Mouse (Mus musculus): ENCODE data around the gene Il18bp. TPM values are rescaled to one million over a fixed set of nuclear protein-coding genes. Genes with fewer than 3 reads are reported as not detected.
A peak's percentile ranks its signal among the peaks of the same experiment; 100 is the strongest.

The Il18bp gene
- polyA plus RNA-seq, 1 experiment, result 0.84 TPM

DNA sequence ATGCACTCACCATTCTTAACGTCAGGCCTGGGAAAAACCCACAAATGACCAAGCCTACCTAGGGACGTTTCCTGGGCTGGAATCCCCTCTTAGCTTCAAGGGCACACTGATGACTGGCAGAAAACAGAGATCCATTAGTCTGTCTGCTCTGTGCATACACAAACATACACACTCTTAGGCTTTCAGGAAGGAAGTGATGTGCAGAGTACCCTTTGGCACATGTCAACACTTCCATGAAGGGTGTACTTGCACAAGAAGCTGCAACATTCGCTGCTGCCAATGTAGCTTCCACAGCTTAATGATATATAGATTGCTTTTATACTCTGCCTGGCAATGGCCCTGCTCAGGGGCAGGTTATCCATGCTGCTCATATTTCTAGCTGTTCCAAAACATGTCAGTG is 872 bp upstream of the Il18bp start:
- Histone ChIP-seq H3K4me3 (no peak overlapping the region), H3K36me3 (ENCODE audit: control insufficient read depth, insufficient read depth) (peaks cover 31% of the 10 kb centered on the region), H3K79me2 (ENCODE audit: control insufficient read depth, insufficient read depth) (no peaks in the 10 kb centered on the region), H3K4me2 (ENCODE audit: low read depth) (no peak overlapping the region), H3ac (ENCODE audit: control insufficient read depth, insufficient read length) (no peak overlapping the region), H3K27me3 (ENCODE audit: control insufficient read depth, insufficient read depth, insufficient read length) (no peaks in the 10 kb centered on the region)
- TF ChIP-seq TCF3 (IDR thresholded peaks at IDR 0.05; ENCODE audit: insufficient read length, low read depth) (no peak), TCF12 (IDR thresholded peaks at IDR 0.05; ENCODE audit: insufficient read depth, poor library complexity, severe bottlenecking) (no peak), USF1 (IDR thresholded peaks at IDR 0.05; ENCODE audit: low read depth) (no peak), POLR2AphosphoS2 (IDR thresholded peaks at IDR 0.05; ENCODE audit: insufficient read length, low read depth) (no peak), MAX (IDR thresholded peaks at IDR 0.05; ENCODE audit: low read depth) (no peak), MYOD1 (IDR thresholded peaks at IDR 0.05; ENCODE audit: control insufficient read depth in 1 of 3, insufficient read length in 2 of 3, low read depth in 2 of 3) (no peak), POLR2A (IDR thresholded peaks at IDR 0.05; ENCODE audit: insufficient read length, low read depth) (no peak), SRF (IDR thresholded peaks at IDR 0.05; ENCODE audit: control insufficient read depth, insufficient read length, low read depth) (no peak), MYOG (IDR thresholded peaks at IDR 0.05; ENCODE audit: control insufficient read depth in 1 of 3, insufficient read depth in 1 of 3, insufficient read length in 2 of 3, low read depth in 2 of 3) (no peak), REST (IDR thresholded peaks at IDR 0.05; ENCODE audit: insufficient read depth, insufficient read length) (no peak), CEBPB (IDR thresholded peaks at IDR 0.05; ENCODE audit: insufficient read depth, poor library complexity, severe bottlenecking) (no peak), E2F4 (IDR thresholded peaks at IDR 0.05; ENCODE audit: insufficient read depth) (no peak)

DNA sequence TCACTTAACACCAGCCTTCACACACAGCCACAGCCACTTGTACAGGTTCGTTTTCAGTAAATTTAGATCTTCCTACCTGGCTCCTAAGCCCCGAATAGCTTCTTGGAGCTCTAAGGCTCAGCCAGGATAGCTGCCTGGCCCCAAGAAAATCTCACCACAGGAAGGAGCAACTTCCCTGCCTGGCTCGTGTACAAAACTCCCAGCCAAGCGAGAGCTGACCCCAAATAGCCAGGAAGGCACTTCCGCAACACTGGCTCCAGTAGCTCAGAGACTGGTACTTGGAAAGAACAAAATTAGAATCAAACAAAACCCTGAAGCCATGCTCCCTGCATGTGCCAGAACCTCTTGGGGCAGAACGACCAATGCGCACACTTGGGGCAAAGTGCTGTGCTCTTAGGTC is 456 bp downstream of the Il18bp start:
- H3K36me3 ChIP-seq (ENCODE audit: control insufficient read depth, insufficient read depth), result peaks cover 27% of the 10 kb centered on the region
- no peaks in the 10 kb centered on the region for H3K79me2 ChIP-seq (ENCODE audit: control insufficient read depth, insufficient read depth)
- no peak overlapping the region for H3K4me3 ChIP-seq
- no peak for TF ChIP-seq USF1 (IDR thresholded peaks at IDR 0.05; ENCODE audit: low read depth)
- TF ChIP-seq MYOD1 (IDR thresholded peaks at IDR 0.05; ENCODE audit: control insufficient read depth in 1 of 3, insufficient read length in 2 of 3, low read depth in 2 of 3), result no peak
- TF ChIP-seq SRF (IDR thresholded peaks at IDR 0.05; ENCODE audit: control insufficient read depth, insufficient read length, low read depth), result no peak
- TF ChIP-seq TCF3 (IDR thresholded peaks at IDR 0.05; ENCODE audit: insufficient read length, low read depth), result no peak
- H3ac ChIP-seq (ENCODE audit: control insufficient read depth, insufficient read length), result no peak overlapping the region
- H3K27me3 ChIP-seq (ENCODE audit: control insufficient read depth, insufficient read depth, insufficient read length), result no peaks in the 10 kb centered on the region
- no peak overlapping the region for H3K4me2 ChIP-seq (ENCODE audit: low read depth)

DNA sequence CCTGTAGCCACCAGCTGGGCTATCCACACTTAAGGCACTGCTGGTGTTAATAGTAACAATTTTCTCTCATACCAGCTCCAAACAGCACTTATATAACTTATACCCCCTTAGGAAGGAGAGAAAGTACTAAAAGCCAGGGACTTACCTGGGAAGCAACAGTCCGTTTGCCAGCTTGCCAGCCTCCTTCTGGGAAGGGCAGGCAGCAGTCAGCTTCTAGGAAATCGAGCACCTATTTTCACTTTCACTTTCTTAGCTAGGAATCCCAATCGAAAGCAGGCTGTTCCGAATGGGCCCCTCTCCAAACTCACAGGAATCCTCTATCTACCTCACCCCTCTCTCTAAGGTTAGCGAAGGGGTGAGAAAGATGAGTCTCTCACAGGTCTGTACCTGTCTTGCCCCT is 1.0 kb downstream of the Il18bp start:
- peak overlapping the region; percentile 5 for H3K4me2 ChIP-seq (ENCODE audit: low read depth)
- H3K27me3 ChIP-seq (ENCODE audit: control insufficient read depth, insufficient read depth, insufficient read length), result no peaks in the 10 kb centered on the region
- no peaks in the 10 kb centered on the region for H3K79me2 ChIP-seq (ENCODE audit: control insufficient read depth, insufficient read depth)
- H3K36me3 ChIP-seq (ENCODE audit: control insufficient read depth, insufficient read depth), result peaks cover 28% of the 10 kb centered on the region
- H3ac ChIP-seq (ENCODE audit: control insufficient read depth, insufficient read length), result no peak overlapping the region
- TF ChIP-seq CEBPB (IDR thresholded peaks at IDR 0.05; ENCODE audit: insufficient read depth, poor library complexity, severe bottlenecking) (no peak), E2F4 (IDR thresholded peaks at IDR 0.05; ENCODE audit: insufficient read depth) (no peak), MYOD1 (IDR thresholded peaks at IDR 0.05; ENCODE audit: control insufficient read depth in 1 of 3, insufficient read length in 2 of 3, low read depth in 2 of 3) (no peak), USF1 (IDR thresholded peaks at IDR 0.05; ENCODE audit: low read depth) (no peak), TCF12 (IDR thresholded peaks at IDR 0.05; ENCODE audit: insufficient read depth, poor library complexity, severe bottlenecking) (no peak), MAX (IDR thresholded peaks at IDR 0.05; ENCODE audit: low read depth) (no peak), POLR2A (IDR thresholded peaks at IDR 0.05; ENCODE audit: insufficient read length, low read depth) (no peak), MYOG (IDR thresholded peaks at IDR 0.05; ENCODE audit: control insufficient read depth in 1 of 3, insufficient read depth in 1 of 3, insufficient read length in 2 of 3, low read depth in 2 of 3) (no peak), REST (IDR thresholded peaks at IDR 0.05; ENCODE audit: insufficient read depth, insufficient read length) (no peak), POLR2AphosphoS2 (IDR thresholded peaks at IDR 0.05; ENCODE audit: insufficient read length, low read depth) (no peak), TCF3 (IDR thresholded peaks at IDR 0.05; ENCODE audit: insufficient read length, low read depth) (no peak), SRF (IDR thresholded peaks at IDR 0.05; ENCODE audit: control insufficient read depth, insufficient read length, low read depth) (no peak)
- H3K4me3 ChIP-seq, result no peak overlapping the region

DNA sequence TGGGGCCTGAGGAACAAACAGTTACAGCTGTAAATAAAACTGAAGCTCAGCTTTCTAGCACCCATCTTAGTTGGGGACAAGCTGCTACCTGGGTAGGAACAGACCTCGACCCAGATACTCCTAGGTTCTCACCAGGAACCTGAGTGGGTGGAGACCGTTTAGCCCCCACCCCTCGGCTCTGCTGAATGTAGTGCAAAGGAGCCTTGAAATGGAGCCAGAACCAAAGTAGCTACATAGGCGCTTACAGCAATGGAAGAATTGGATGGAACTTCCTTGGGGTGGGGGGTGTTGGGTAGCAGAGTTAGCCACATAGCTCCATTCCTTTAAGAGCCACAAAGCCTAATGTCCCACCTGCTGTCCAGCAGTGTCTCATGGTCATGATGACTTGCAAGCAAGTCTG is 1.6 kb downstream of the Il18bp start:
- Histone ChIP-seq H3K4me2 (ENCODE audit: low read depth) (peak overlapping the region; percentile 5), H3ac (ENCODE audit: control insufficient read depth, insufficient read length) (no peak overlapping the region), H3K79me2 (ENCODE audit: control insufficient read depth, insufficient read depth) (no peaks in the 10 kb centered on the region), H3K4me3 (no peak overlapping the region), H3K36me3 (ENCODE audit: control insufficient read depth, insufficient read depth) (peaks cover 26% of the 10 kb centered on the region), H3K27me3 (ENCODE audit: control insufficient read depth, insufficient read depth, insufficient read length) (no peaks in the 10 kb centered on the region)
- TF ChIP-seq CEBPB (IDR thresholded peaks at IDR 0.05; ENCODE audit: insufficient read depth, poor library complexity, severe bottlenecking) (no peak), USF1 (IDR thresholded peaks at IDR 0.05; ENCODE audit: low read depth) (no peak), SRF (IDR thresholded peaks at IDR 0.05; ENCODE audit: control insufficient read depth, insufficient read length, low read depth) (no peak), MYOG (IDR thresholded peaks at IDR 0.05; ENCODE audit: control insufficient read depth in 1 of 3, insufficient read depth in 1 of 3, insufficient read length in 2 of 3, low read depth in 2 of 3) (no peak), E2F4 (IDR thresholded peaks at IDR 0.05; ENCODE audit: insufficient read depth) (no peak), POLR2A (IDR thresholded peaks at IDR 0.05; ENCODE audit: insufficient read length, low read depth) (no peak), POLR2AphosphoS2 (IDR thresholded peaks at IDR 0.05; ENCODE audit: insufficient read length, low read depth) (no peak), TCF12 (IDR thresholded peaks at IDR 0.05; ENCODE audit: insufficient read depth, poor library complexity, severe bottlenecking) (no peak), MAX (IDR thresholded peaks at IDR 0.05; ENCODE audit: low read depth) (no peak), MYOD1 (IDR thresholded peaks at IDR 0.05; ENCODE audit: control insufficient read depth in 1 of 3, insufficient read length in 2 of 3, low read depth in 2 of 3) (no peak), REST (IDR thresholded peaks at IDR 0.05; ENCODE audit: insufficient read depth, insufficient read length) (no peak), TCF3 (IDR thresholded peaks at IDR 0.05; ENCODE audit: insufficient read length, low read depth) (no peak)

DNA sequence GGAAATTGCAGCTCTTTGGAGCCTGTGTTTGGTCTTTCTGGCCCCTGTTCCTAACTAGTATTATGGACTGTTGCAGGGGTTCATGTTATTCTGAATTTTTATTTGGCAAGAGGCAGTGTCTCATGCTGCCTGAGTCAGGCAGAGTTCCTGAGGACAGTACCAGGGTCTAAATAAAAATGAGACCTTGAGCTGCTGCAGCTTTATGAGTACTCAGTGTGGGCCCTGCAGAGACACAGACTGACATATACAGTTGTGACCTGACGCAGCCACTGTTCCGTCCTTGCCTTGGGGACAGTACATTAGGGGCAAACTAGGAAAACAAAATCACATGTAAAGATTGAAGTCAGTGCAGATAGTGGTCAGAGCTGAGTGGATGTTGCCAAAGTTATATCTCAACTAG is 3.5 kb downstream of the Il18bp start:
- TF ChIP-seq POLR2AphosphoS2 (IDR thresholded peaks at IDR 0.05; ENCODE audit: insufficient read length, low read depth), result no peak
- TF ChIP-seq MYOG (IDR thresholded peaks at IDR 0.05; ENCODE audit: control insufficient read depth in 1 of 3, insufficient read depth in 1 of 3, insufficient read length in 2 of 3, low read depth in 2 of 3), result no peak
- no peak for TF ChIP-seq USF1 (IDR thresholded peaks at IDR 0.05; ENCODE audit: low read depth)
- no peak for TF ChIP-seq SRF (IDR thresholded peaks at IDR 0.05; ENCODE audit: control insufficient read depth, insufficient read length, low read depth)
- TF ChIP-seq MAX (IDR thresholded peaks at IDR 0.05; ENCODE audit: low read depth), result no peak
- TF ChIP-seq REST (IDR thresholded peaks at IDR 0.05; ENCODE audit: insufficient read depth, insufficient read length), result no peak
- no peaks in the 10 kb centered on the region for H3K27me3 ChIP-seq (ENCODE audit: control insufficient read depth, insufficient read depth, insufficient read length)
- no peaks in the 10 kb centered on the region for H3K79me2 ChIP-seq (ENCODE audit: control insufficient read depth, insufficient read depth)
- no peak overlapping the region for H3K4me2 ChIP-seq (ENCODE audit: low read depth)
- H3ac ChIP-seq (ENCODE audit: control insufficient read depth, insufficient read length), result no peak overlapping the region
- peaks cover 32% of the 10 kb centered on the region for H3K36me3 ChIP-seq (ENCODE audit: control insufficient read depth, insufficient read depth)
- no peak overlapping the region for H3K4me3 ChIP-seq

Measured in myocyte (in vitro differentiated cells).